Mouse (Mus musculus) fat pad, adult 2 months (tissue): Measurements from ENCODE around the gene Txk.

ENCODE experiments used
- DNase-seq: peaks from one replicate; pipeline ENCODE4 v3.0.0-alpha.2; 2011; ENCODE audit warnings: low read depth, low spot score; ENCODE audit errors: extremely low read depth

Txk gene

DNA sequence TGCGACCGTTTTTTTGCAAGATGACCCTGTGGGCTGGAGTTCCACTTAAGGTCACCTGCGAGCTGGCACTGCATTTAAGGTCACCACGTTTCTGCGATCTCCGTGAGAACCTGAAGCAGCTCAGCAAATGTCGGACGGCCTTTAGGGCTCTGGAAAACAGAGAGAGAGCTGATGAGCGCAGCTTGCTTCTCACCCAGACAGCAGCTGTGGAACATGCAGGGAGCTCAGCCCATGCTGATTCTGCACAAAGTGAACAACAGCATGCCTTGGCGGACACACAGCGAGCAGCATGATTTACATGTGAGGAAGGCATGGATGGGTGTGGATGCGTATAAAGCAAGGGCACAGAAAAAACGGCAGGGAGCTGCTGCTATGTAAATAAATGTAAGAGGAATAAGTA lies 56.1 kb downstream of the Txk start:
- DNase-seq, result no peak

DNA sequence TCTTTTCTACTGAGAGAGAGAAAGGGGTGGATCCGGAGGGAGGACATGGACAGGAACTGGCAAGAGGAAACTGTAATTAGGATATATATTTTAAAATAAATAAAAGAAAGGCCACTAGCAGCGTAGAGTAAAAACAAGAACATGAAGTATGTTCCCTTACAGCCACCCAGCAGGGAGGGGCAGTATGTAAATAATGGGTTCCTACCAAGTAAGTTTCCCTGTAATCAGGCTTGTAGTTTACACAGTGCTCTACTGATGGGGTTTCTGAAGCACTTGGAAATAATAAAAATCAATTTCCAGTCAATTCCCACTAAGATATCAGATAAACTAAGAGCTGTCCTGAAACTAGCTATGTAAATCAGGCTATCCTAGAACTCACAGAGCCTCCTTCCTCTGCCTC lies 57.9 kb downstream of the Txk start:
- DNase-seq, result no peak

DNA sequence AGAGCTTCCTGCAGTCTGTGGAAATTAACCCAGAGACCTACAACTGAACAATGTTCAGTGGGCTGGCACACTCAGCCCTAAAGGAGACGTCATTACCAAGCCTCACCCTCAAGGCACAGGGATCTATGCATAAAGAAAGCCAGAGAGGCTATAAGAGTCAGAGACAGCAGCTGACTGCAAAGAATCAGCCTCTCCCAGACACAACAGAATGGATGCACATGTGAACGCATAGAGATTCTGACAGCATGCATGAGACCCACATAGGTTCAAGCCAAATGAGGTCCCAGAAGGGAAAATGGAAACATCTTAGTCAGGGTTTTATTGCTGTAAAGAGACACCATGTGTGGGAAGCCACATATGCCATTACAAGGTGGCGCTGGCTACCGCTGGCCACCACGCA lies 62.1 kb downstream of the Txk start:
- DNase-seq, result no peak

GRCm38 (mm10) chr5:72689556-72689955 lies 63.0 kb downstream of the Txk start:
- no peak for DNase-seq

GRCm38 (mm10) chr5:72681451-72681850 lies 71.1 kb downstream of the Txk start:
- DNase-seq, result no peak

GRCm38 (mm10) chr5:72674994-72675542 lies 77.5 kb downstream of the Txk start:
- DNase-seq, result peak; percentile 13

DNA sequence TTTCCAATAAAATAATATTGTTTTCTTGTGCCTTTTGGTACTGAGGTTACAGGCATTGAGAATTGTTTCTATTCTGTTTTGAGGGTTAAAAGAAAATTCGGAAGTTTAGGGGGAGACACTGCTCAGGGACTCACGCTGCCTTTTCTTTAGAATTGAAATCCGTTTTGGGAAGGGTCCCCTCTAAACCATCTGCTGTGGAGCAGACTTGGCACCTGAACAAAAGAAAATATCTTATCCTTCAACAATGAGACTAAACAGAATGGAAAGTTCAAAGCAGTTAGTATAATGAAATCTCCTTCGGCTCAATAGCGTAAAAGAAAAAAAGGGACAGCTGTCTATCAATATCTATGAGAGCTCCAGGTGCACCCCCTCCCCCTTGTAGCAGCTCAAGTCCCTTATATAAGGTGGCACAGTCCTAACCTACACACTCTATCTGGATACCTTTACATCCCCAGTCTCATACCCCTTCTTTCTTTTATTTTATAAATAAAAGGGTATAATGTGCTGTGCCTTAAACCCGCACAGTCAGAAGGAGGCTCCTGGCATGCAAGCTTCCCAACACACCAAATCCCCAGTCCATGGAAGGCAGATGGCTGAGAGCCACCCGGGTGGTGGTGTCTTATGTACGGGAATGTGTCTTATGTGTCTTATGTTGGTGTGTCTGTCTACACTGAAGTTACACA lies 81.4 kb downstream of the Txk start:
- no peak for DNase-seq

- DNase-seq, result no peak
Observed at GRCm38 (mm10) chr5:72668351-72668750, 84.2 kb downstream of the Txk start.

DNA sequence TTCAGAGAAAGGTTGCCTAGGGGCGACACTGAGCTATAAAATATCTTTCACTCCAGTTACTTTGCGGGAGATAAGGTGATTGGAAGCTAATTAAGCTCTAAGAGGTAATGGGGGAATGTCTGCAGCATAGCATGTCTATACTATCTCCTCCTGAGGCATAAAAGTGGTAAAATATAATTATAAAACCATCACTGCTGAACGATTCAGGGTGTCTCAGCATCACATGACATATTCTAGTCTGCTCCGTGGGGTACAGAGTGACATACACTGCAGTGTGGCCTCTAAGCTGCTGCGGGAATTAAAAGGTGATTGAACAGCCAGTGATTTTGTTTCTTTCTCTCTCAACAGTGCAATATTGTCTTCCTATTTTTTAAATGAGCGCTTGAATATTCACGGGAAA lies 86.1 kb downstream of the Txk start:
- DNase-seq, result no peak

- DNase-seq, result no peak
Observed at GRCm38 (mm10) chr5:72665281-72665680, 87.3 kb downstream of the Txk start.

- DNase-seq, result no peak
Observed at GRCm38 (mm10) chr5:72664854-72665253, 87.7 kb downstream of the Txk start.

DNA sequence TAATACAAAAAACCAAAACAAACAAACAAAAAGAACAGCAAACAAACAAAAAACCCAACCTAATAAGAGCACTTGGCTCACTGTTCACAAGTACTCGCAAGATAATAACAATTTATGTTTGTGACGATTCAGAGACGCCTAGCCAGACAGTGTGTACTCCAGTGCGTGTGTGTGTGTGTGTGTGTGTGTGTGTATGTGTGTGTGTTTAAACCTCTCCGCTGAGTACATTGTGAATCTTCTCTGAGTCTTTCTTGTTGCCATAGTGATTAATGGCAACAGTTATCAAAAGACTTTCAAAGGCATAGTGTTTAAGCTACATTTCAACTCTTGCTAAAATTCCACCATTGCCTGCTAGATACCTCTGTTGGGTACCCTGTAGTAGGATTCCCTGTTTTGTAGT lies 88.5 kb downstream of the Txk start:
- no peak for DNase-seq

DNA sequence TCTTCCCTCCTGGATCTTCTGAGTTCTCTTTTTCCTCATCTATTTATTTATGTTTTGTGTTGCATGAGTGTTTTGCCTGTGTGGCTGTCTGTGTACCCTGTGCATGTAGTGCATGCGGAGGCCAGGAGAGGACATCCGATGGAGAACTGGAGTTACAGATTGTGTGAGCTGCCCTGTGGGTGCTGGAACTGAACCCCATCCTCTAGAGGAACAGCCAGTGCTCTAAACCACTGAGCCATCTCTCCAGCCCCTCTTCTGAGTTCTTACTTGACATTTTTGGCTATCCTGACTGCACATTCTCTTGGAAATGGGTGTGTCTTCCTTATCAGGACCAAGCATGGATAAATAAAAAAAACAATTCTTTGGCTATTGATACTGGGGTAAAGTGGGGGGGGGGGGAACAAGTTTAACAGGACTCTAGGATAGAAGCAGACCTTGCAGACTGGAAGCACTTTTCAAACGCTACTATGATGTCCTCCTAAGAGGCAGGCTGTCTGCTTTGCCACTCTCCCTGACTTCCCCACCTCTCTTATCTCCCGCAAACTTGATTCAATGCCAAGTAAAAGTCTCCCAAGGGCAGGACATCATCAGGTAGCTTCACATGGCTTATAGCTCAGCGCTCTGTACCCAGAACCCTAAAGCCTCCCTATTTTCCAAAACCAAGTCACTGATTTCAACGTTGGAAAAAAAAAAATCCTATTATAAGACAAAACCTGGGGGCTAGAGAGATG lies 91.4 kb downstream of the Txk start:
- no peak for DNase-seq

GRCm38 (mm10) chr5:72658375-72658774 lies 94.2 kb downstream of the Txk start:
- no peak for DNase-seq

DNA sequence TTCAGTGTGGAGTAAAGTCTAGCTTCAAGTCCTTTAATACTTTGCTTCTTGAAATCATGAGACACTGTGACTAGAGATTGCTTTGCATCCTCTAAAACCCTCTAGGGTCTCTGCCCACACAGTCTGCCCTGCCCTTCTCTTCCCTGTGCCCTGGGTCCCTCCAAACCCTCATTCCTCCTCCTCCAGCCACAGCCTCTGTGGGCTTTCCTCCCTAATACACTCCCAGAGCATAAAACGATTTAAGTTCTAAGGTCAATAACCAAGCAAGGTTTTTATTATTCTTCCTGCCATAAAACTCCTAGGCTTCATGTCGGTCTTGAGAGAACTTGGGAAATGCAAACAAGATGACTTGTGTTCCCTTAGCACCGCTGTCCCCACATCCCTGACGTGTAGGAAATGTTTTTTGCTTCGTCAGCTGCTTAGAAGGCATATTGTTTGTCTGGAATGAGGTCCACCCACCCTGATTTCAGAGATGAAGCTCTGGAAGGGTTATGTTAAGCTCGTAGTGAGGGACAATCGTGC lies 96.2 kb downstream of the Txk start:
- no peak for DNase-seq

- no peak for DNase-seq
Observed at GRCm38 (mm10) chr5:72653068-72653674, 99.4 kb downstream of the Txk start.

- peak; percentile 100 for DNase-seq
Observed at GRCm38 (mm10) chr5:72648987-72649735, 103.4 kb downstream of the Txk start.

DNA sequence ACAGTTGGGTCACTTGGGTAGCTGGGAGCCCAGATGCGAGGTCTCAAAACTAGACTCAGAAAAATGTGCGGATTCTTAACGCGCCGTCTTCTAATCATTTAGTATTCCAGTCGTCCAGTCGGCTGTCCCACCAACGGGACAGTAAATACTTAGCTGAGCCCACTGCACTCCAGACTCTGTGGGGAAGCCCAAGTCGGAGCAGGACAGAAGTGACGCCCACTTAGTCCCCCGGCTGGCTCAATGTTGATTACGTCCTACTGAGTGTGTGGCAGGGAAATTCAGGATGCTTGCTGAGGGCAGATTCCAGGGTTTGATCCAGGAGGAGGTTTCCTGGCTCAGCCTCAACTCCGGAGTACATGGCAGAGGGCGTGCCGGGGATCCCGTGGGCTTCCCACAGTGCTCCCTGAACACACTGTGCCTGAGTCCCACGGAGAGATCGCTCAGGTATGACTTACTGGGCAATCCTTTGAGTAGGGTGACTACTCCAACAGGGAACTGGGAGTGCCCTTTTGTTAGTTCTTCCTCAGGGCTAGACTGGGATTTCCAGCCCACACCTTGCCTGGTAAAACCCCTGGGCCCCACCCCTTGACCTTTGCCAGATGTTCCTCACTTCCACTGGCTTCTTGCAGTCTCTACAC lies 104.5 kb downstream of the Txk start:
- DNase-seq, result no peak

GRCm38 (mm10) chr5:72647418-72647907 lies 105.1 kb downstream of the Txk start, which contains the start of gene Nipal1:
Gene Nipal1, plus strand, starts transcription at chr5:72647795.
- no peak for DNase-seq

- DNase-seq, result no peak
Observed at GRCm38 (mm10) chr5:72646996-72647395, 105.6 kb downstream of the Txk start.
